Mouse (Mus musculus): ENCODE measurements around the gene Cspg4.
"Not testable (repeated sequence)": the region's sequence is repeated elsewhere in the genome, so short reads cannot be mapped to it uniquely, and the experiment has no call there.

Cspg4 gene

DNA sequence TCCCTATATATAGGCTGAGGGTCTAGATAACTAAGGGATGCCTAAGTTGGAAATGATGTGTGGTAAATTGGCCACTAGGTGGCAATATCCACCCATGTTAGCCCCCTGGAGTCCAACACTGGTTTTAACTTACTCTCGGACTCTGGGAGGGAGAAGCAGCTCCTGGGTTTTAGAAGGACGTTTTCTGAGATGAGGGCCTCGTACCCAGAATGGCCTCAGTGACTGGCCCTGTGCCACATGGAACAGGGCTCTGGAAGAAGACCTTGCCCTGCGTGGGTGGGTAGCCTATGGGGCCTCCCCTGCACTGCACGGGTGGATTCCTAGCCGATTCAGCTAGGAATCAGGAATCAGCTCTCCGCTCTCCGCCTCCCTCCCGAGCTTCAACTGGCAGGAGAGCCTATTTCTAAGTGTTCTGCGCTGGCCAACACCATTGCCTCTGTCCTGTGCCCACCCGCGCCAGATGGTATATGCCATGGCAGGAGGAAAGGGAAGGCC is 26.7 kb downstream of the Cspg4 start:
- peak; percentile 59 for DNase-seq (ENCODE audit: low spot score)

DNA sequence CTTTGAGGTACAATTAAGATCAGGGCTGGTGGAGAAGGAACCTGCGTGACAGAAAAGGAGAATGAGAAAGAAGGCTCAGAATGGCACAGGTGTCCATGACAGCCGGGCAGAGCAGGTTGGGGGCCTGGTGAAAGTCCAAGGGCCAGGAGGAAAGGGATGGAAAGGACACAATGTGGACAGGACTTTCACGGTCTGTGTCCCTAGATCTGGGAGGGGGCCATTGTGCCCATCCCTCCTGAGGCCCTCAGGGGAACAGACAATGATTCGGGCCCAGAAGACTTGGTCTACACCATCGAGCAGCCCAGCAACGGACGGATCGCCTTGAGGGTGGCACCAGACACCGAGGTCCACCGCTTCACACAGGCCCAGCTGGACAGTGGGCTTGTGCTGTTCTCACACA is 27.3 kb downstream of the Cspg4 start:
- DNase-seq (ENCODE audit: low spot score) = no peak

DNA sequence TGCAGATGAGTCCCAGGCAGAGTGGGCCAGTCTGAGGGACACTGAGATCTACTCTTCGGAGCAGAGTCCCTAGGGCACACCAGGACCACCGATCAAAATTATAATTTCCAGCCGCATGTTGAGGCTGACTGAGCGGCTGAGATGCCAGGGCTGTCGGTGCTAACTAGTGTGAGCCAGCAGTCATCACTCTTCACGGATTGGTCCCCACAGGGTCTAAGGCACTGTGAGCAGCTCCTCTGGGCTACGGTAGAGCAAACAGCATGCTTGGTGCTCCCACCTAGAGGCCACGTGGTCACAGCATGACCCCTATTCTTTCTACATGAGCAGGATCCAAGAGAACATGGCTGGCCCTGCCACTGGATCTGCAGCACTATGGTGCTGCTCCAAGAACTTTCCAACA is 28.5 kb downstream of the Cspg4 start:
- DNase-seq (ENCODE audit: low spot score) = no peak

DNA sequence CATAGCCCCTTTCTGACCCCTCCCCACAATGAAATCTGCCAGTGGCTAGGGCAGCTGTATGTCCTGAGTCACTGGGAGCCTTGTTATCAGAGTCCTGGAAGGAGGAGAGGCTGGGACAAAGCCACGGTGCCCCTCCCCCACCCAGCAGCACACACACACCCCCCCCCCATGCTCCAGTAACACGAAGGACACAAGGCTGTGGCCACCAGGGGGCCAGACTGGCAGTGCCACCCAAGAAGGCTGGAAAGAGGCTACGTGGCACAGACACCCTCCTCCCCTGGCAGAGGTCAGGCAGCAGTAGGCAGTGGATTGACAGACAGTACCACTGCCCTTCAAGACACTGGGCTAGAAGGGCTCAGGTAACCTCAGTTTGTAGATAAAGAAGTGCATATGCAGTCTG is 29.2 kb downstream of the Cspg4 start:
- no peak for DNase-seq (ENCODE audit: low spot score)

DNA sequence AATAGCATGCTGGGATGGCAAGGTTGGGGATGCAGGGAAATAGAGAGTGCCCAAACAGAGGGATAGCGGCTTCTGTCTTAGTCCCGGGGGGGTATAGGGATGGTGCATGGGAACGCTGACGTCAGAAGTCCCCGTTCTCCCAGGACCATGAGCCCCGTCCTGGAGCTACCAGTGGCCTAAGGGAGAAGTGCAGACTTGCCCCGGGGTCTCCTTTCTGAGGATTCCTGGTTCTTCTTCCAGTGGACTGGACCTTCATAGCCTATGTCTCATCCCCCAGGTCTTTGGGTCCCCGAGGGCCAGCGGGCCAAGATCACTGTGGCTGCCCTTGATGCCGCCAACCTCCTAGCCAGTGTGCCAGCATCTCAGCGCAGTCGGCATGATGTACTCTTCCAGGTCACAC is 31.9 kb downstream of the Cspg4 start:
- no peak for DNase-seq (ENCODE audit: low spot score)

DNA sequence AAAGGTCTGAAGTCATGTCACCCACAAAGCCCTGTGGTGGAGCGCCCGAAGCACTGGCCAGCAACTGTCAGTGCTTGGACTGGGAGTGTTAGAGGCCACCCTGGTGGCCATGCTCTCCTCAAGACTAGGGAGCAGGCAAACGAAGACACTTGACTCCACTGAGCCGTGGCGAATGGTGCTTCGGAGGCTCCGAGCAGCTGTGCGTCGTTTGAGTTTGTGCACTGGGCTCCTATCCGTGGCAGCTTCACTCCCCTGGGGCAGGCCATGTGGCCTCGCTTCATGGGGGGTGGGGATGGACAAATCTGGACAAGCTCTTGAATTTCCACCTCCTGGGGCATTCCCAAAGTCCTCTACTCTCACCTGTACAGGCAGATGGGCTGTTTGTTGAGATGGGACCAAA is 34.6 kb downstream of the Cspg4 start:
- DNase-seq (ENCODE audit: low spot score) = no peak

DNA sequence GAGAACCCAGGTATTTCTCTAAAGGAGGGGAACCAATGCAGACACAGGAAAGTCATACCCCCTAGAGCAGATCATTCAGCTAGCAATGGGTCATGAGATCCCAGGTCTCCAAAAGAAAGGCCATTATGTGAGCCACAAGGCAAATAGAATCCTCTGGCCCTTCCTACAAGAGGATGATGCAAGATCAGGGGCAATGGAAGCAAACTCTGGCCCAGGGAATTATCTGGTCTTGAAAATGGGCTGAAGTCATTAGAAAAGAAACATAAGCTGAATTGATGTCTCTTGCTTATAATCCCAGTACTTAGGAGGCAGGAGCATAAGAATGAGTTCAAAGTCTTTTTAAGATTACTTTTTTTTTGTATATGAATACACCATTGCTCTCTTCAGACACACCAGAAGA is 35.2 kb downstream of the Cspg4 start:
- DNase-seq (ENCODE audit: low spot score) = no peak

DNA sequence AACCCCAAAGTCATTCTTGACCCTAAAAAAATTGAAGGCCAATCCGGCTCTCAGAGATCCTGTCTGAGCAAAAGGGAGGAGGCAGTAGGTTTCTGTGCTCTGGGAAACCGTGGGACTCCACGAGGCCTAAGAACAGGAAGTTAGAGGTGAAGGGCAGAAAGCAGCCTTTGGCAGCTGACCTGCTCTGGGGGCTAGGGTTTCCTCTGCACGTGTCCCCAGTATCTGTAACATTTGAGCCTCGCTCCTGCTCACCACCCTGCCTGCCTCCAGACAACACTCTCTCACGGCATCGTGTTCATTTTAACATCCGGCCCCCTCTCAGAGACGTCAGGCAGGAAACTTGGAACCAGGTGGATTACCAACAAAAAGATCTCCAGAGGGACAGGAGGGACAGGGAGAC is 35.7 kb downstream of the Cspg4 start:
- DNase-seq (ENCODE audit: low spot score) = no peak

DNA sequence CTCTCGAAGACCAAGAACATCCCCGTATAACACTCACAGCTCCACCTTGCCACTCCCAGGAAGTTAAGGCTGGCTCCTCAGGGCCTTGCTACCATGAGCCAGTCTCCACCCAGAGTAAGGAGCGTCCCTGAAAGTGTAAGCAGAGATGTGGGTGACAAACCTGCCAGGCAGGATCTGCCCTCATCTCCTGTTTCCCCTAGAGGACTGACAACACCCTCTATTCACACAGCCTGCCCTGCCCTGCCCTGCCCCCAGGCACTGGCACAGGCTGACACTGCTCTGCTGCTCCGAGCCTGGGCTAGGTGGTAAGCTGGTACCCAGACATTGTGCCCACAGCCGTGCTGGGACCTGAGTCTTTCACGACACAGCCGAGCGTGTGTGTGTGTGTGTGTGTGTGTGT is 36.4 kb downstream of the Cspg4 start:
- no peak for DNase-seq (ENCODE audit: low spot score)

DNA sequence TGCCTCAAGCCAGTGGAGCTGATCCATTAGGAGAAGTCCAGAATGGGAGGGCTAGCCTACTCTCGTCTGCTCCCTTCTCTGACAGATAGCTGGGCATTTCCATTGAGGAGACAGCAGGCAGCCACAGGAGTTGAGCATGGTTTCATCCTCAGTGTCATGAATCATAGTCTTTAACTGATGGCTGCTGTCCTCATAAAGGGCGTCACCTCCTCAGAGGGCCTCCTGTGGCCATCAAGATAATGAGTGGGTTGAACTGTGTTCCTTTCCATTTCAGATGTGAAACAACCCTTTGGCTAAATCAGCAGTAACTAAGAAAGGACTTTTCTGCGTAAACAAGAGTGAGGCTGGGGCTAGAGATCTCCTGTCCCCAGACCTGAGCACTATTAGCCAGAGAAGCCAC is 38.8 kb downstream of the Cspg4 start:
- DNase-seq (ENCODE audit: low spot score) = no peak

DNA sequence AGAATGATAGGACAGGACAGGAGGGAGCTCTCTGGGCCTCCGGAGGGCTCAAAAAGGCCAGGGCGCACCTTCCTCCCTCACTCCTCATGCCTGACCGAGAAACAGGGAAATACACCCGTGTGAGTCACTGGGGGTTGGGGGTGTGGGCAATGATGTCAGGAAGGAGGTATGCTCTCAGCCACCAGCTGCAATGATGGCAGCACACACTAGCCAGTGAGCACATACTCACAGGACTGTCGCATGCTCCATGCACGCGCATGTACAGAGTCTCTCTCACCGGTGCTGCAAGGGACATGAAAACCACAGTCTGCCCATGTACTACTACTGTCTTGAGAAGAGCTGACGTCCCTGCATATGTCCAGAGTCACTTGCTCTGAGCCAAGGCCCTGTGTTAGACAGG is 42.7 kb downstream of the Cspg4 start:
- no peak for DNase-seq (ENCODE audit: low spot score)

DNA sequence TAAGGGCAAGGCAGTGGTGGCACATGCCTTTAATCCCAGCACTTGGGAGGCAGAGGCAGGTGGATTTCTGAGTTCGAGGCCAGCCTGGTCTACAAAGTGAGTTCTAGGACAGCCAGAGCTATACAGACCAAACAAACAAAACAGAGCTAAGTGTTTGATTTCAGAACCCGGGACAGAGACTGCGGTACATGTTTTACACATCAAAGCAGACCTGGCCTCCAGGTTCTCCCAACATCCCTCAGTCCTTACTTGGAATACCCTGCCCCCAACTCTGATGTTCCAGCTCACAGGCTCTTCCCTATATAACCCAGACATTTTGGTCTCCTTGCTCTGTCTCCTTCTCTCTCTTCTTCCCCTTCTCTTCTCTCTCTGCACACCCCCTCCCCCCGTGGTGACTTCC is 45.2 kb downstream of the Cspg4 start:
- DNase-seq (ENCODE audit: low spot score) = not testable (repeated sequence)

DNA sequence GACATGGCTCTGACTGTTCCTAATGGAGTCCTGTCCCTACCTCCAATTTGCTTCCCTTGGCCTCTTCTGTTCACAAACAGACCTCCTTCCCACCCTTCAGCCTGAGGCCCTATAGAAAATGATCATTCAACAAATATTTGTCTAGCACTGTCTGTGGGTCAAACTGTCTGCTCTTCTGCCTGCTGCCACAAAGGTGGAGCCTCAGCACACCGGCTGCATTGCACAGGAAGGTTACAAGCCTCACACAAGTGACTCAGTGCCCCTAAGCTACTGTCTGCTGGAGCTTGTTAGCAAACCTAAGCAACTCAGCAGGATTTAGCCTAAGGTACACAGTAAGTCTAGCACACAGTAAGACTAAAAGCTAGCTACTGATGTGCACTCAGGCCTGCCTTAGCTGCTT is 46.2 kb downstream of the Cspg4 start:
- DNase-seq (ENCODE audit: low spot score) = no peak

DNA sequence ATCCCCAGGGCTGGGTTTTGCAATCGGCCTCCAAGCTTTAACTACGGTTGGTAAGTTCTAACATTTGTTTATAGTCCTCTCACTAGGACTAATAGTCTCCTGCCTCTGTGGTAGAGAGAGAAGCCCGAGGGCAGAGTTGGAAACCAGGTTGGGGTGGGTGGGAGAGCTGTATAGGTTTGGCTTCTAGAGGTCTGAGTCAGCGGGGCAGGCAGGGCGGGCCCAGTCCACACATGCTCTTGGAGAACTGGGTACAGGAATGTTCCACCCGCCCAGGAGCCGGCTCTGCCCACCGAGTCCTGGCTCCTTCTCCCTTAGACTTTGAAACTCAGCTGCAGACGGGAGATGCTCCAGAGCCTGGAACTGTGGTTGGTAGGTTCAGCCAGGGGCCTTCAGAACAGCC is 49.2 kb downstream of the Cspg4 start:
- DNase-seq (ENCODE audit: low spot score) = no peak

DNA sequence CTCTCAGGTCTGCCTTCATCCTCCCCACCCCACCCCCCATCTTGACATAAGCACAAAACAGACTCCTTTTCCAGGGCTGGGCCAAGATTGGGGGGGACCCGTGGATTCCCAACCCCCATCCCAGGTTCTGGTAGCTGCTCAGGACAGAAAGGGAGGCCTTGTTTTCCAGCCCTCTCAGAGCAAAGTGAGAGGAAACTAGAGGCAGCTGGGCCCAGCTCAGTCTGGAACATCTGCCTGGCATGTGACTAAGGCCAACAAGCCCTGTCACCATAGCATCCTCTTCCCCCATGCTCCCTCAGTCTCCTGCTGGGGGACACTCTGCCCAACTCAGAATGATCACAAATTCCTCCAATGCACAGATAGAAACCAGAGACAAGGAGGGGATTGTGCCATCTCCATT is 50.3 kb downstream of the Cspg4 start:
- DNase-seq (ENCODE audit: low spot score) = no peak

DNA sequence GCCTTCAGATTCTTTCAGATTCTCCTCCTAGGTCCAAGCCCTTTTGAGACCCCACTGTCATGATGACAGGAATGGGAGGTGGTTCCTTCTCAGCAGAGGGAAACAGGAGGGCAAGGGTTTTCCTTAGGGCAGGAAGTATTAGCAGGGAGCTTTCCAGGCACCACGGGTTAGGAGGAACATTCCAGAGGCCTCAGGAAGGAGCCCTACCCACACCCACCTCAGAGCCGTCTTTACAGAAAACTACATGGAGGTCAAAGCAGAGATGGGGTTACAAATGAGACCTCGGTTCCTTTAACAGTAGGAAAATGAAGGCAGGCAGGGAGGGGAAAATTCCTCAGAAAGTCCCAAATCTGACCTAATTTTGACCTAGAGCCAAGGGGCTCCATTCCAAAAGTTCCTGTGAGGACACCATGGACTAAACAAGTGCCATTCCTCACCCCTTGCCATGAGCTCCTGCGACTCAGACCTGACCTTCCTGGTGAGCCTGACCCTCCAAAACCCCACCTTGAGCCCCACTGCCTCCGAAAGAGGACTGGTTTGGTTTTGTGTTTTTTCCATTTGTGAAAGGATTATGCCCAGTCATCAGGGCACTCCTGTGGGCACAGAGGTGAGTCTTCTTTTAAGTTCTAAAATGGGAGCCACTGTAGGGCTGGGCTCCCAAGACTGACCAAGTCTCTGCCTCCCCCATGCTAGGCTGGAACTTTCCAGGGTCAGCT is 51.0 kb downstream of the Cspg4 start:
- no peak for DNase-seq (ENCODE audit: low spot score)

DNA sequence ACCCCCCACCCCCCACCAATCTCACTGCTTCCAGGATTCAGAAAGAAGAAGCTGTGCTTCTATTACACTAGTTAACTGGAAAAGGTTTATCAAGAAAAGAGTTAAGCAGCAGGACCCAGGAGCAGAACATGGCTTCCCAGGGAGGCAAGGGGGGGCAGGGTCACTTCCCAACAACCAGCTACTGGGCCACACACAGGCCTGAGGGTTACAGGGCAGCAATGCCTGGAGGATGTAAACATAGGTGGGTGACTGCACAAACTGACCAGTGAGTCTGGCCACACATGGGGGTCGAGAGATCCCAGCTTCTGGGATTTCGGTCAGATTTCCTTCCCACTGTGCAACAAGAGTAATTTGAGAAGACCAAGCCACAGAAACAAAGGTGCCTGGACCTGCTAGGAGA is 52.3 kb downstream of the Cspg4 start:
- DNase-seq (ENCODE audit: low spot score) = no peak

DNA sequence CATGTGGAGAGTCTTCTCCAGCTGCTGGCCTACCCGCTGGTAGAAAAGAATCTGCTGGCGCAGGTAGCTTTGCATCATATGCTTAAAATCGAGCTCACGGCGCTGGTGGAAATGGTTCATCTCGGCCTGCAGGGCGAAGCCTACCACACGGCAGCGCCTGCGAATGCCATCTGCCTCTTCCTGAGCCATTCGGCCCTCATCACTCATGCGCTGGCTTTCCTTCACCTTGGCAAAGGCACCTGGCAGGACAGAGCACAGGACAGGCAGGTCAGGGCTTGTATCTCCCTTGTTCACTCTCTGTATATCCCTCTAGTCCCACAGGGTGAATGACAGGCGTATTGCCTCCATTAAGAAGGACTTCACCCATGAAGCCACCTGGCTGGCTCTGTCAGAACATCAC is 53.6 kb downstream of the Cspg4 start:
- no peak for DNase-seq (ENCODE audit: low spot score)

DNA sequence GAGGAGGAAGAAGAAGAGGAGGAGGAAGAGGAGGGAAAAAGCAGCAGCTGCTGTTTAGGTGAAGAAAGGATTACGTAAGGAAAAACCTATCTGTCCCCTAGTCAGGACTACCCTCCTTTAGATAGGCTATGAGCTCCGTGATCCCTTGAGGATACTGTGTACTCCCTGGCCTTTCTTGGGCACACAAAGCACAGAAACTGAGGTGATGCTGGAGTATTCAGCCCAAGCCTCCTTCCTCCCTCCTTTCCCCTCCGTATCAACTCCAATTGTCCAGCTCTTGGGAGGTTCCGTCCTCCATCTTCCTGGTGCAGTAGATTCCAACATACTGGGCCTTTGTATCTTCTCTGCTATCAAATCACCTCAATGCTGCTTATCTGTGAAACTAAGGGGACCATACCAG is 57.9 kb downstream of the Cspg4 start:
- no peak for DNase-seq (ENCODE audit: low spot score)

DNA sequence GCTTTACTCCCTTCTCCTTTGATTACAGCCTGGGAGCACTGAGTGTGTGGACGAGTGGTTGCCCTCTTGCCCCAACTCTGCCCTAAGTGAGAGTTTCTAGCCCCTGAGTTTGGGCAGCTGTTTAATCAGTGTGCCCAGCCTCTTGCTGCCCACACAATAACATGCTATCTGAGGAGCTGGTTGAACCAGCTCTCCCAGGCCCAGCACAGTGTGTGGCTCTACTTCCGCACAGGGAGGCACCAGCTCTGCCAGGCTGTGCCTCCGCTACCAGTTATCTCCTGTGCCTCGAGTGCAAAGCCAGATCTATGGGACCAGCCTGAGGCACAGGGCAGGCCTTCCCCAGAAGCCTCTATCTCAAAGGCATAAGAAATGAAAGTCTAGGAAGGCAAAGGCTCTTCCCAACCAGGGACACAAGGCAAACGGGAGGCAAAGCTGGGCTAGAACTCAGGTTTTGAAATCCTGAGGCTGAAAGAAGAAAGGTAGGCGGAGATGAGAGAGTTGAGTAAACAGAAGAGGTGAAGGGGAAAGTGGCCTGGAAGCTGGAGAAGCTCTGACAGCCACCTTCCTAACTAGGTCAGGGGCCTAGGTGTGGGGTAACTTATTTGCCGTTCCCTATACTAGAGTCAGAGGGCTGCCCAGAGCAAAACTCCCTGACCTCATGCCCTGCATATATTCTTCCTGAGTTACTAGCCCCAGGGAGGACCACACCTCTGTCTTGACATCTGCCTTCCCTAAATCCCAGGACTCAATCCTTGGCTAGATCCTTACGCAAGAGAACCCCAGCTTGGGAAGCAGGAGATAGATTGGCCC is 59.2 kb downstream of the Cspg4 start:
- no peak for DNase-seq (ENCODE audit: low spot score)

DNA sequence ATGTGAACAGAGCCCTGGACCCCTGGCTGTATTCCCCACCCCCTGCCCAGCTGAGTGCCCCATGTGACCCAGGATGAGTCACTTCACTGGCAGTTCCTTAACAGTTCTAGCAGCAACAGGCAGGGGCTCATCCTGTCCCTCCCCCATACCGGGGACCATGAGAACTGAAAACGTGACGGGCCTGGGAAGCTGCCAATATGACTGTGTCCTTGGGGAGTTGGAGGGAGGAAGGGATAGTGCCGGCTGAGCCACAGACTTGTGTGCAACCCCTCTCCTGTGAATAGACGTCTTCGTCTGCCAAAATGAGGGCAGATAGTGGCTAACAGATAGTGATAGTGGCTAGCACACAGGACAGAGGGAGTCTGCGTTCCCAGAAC is 59.8 kb downstream of the Cspg4 start:
- no peak for DNase-seq (ENCODE audit: low spot score)

DNA sequence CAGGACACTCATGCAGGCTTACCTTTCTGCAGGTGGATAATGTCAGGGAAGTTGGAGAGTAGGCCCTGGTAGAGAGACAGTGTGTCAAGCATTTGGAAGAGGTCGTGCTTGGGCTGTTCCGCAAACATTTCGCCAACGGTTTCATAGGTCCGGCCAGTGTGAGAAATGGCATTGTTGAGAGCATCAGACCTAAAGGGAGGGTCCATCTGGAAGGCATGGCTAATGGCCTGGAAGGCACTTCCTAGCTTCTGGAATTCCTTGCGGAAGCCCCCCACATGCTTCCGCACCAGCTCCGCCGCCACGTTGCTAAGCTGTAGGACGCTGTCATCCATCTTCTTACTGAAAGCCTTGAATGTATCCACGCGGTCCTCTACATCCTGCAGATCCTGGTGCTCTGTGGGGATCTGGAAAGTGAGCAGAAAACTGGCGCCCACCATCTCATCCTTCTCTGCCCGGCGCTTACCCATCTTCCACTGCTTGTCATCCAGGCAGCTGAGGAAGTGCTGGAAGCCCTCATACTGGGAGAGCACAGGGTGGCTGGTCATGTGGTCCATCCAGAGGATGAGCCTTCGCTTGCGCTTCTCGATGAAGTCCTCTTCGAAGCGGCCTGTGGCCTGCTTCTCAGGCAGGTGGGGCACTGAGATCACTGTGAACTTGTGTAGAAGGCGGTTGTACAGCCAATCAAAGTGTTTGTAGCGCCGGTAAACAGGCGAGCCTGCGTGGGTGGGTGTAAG is 60.6 kb downstream of the Cspg4 start:
- DNase-seq (ENCODE audit: low spot score) = no peak

DNA sequence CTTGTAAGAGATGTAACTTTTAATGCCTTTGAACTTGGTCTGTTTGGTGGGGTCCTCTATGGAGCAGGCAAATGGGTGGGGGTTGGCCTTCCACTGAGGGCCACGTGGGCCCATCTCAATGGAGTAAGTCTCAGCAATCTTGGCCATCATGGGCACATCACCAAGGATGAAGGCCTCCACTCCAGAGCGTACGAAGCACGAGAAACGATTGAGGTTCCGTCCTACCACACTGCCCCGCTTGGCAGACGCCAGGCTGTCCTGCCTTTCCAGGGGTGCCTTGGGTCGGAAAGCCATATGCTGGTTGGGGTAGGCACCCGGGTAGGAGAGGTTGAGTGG is 61.2 kb downstream of the Cspg4 start:
- DNase-seq (ENCODE audit: low spot score) = no peak

All from c-Kit-positive CD71-positive TER-119-positive erythroid progenitor cells, embryonic 14.5 days (primary cell).